Mouse (Mus musculus) limb, embryonic 13.5 days (tissue): ENCODE data around the gene 6430571L13Rik. TPM values are rescaled to one million over a fixed set of nuclear protein-coding genes. Genes with fewer than 3 reads are reported as not detected.

Experiments
- ATAC-seq: fragments of 200-750 bp; cut with Nextera tagmentation; 2 replicates; pipeline ENCODE4 v1.8.0; 2017; ENCODE audit warnings: low read depth, moderate number of reproducible peaks, moderate TSS enrichment; ENCODE audit not compliant: low FRiP score
- H3K27ac ChIP-seq: fragments of 300-500 bp; sonication (generic); 2 replicates; pipeline ENCODE4 v1.5.1; 2015; ENCODE audit warnings: inconsistent platforms, mild to moderate bottlenecking, moderate library complexity
- H3K27me3 ChIP-seq: fragments of 300-500 bp; sonication (generic); 2 replicates; pipeline ENCODE4 v1.6.1; 2015; ENCODE audit warnings: mild to moderate bottlenecking, inconsistent platforms
- H3K36me3 ChIP-seq: fragments of 300-500 bp; sonication (generic); 2 replicates; pipeline ENCODE4 v1.6.1; 2015; ENCODE audit warnings: inconsistent platforms, mild to moderate bottlenecking, moderate library complexity
- H3K4me1 ChIP-seq: fragments of 300-500 bp; sonication (generic); 2 replicates; pipeline ENCODE4 v1.6.1; 2015; ENCODE audit warnings: inconsistent platforms
- H3K4me2 ChIP-seq: fragments of 300-500 bp; sonication (generic); replicated peaks from 2 replicates; pipeline ENCODE4 v1.6.1; 2015; ENCODE audit warnings: inconsistent platforms, mild to moderate bottlenecking, moderate library complexity
- H3K4me3 ChIP-seq: fragments of 300-500 bp; sonication (generic); 2 replicates; pipeline ENCODE4 v1.5.1; 2015; ENCODE audit warnings: moderate library complexity, mild to moderate bottlenecking, inconsistent platforms
- H3K9ac ChIP-seq: fragments of 300-500 bp; sonication (generic); 2 replicates; pipeline ENCODE4 v1.6.1; 2015; ENCODE audit warnings: mild to moderate bottlenecking, inconsistent platforms
- H3K9me3 ChIP-seq: fragments of 300-500 bp; sonication (generic); 2 replicates; pipeline ENCODE4 v1.6.1; 2016; ENCODE audit warnings: inconsistent platforms
- WGBS: fragments of 180-500 bp; shearing (Covaris S2); methylation state at CpG from one replicate; pipeline ENCODE4 v1.1.7; 2015; 5-methylcytosine and 5-hydroxymethylcytosine counted together
- polyA plus RNA-seq: library from polyadenylated mRNA; unstranded; fragments of >200 nt; fragmentation: Nextera tagmentation; extraction: Ambion mirVana; gene quantifications from 2 replicates; pipeline ENCODE4 v1.2.1, GENCODE M21; 2015

Gene 6430571L13Rik
- polyA plus RNA-seq, 1 experiment from 2014 or later: 1.1 TPM

DNA sequence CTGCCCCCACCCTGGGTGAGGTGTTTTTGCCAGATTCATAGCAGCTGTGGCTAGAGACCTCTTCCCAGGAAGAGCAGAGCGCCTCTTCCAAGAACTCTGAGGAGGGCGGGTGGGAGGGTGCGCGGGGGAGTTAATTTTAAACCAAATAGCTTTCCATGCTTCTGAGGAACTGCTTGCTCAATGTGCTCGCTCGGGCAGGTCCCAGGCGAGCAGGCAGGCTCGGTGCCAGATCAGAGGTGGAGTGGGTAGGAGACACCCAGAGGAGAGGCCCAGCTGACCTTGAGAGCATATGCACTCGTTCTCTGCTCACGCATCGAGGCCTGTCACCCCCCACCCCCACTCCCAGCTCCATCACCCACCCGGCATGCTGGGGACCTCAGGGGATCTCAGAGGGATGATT, 32.5 kb upstream of the 6430571L13Rik start:
- Histone ChIP-seq H3K36me3 (peaks cover 7% of the 10 kb centered on the region; the same call in 1 of the 2 replicates), H3K4me2 (no peak overlapping the region), H3K27me3 (no peaks in the 10 kb centered on the region), H3K9me3 (no peaks in the 10 kb centered on the region), H3K4me3 (no peak overlapping the region), H3K27ac (no peak overlapping the region), H3K9ac (no peak overlapping the region), H3K4me1 (0 out of 2 replicates have a peak, but pooled peaks cover 11% of the 10 kb centered on the region)
- 68% methylated on average over 12 of the region's 12 CpGs for WGBS
- ATAC-seq: no peak

GRCm38 (mm10) chr9:107308346-107309000, 31.9 kb upstream of the 6430571L13Rik start:
- Histone ChIP-seq H3K36me3 (peaks cover 1% of the 10 kb centered on the region; the same call in 1 of the 2 replicates), H3K9ac (no peak overlapping the region), H3K9me3 (no peaks in the 10 kb centered on the region), H3K27me3 (no peaks in the 10 kb centered on the region), H3K27ac (no peak overlapping the region), H3K4me3 (no peak overlapping the region), H3K4me2 (no peak overlapping the region), H3K4me1 (0 out of 2 replicates have a peak, but pooled peaks cover 11% of the 10 kb centered on the region)
- no peak for ATAC-seq
- 88% methylated on average over 9 of the region's 9 CpGs for WGBS

GRCm38 (mm10) chr9:107309171-107309570, 31.2 kb upstream of the 6430571L13Rik start:
- H3K4me2 ChIP-seq: no peak overlapping the region
- WGBS: 62% methylated on average over 9 of the region's 9 CpGs
- H3K36me3 ChIP-seq: no peaks in the 10 kb centered on the region
- H3K4me3 ChIP-seq: no peak overlapping the region
- no peaks in the 10 kb centered on the region for H3K9me3 ChIP-seq
- ATAC-seq: no peak
- H3K4me1 ChIP-seq: 0 out of 2 replicates have a peak, but pooled peaks cover 11% of the 10 kb centered on the region
- no peak overlapping the region for H3K27ac ChIP-seq
- H3K9ac ChIP-seq: no peak overlapping the region
- no peaks in the 10 kb centered on the region for H3K27me3 ChIP-seq

- H3K4me3 ChIP-seq: no peak overlapping the region
- H3K27me3 ChIP-seq: no peaks in the 10 kb centered on the region
- H3K36me3 ChIP-seq: no peaks in the 10 kb centered on the region
- no peak for ATAC-seq
- H3K27ac ChIP-seq: no peak overlapping the region
- H3K4me2 ChIP-seq: no peak overlapping the region
- no peaks in the 10 kb centered on the region for H3K9me3 ChIP-seq
- H3K4me1 ChIP-seq: 0 out of 2 replicates have a peak, but pooled peaks cover 11% of the 10 kb centered on the region
- 64% methylated on average over 5 of the region's 5 CpGs for WGBS
- H3K9ac ChIP-seq: no peak overlapping the region
Measured at GRCm38 (mm10) chr9:107309600-107309999, 30.8 kb upstream of the 6430571L13Rik start.

DNA sequence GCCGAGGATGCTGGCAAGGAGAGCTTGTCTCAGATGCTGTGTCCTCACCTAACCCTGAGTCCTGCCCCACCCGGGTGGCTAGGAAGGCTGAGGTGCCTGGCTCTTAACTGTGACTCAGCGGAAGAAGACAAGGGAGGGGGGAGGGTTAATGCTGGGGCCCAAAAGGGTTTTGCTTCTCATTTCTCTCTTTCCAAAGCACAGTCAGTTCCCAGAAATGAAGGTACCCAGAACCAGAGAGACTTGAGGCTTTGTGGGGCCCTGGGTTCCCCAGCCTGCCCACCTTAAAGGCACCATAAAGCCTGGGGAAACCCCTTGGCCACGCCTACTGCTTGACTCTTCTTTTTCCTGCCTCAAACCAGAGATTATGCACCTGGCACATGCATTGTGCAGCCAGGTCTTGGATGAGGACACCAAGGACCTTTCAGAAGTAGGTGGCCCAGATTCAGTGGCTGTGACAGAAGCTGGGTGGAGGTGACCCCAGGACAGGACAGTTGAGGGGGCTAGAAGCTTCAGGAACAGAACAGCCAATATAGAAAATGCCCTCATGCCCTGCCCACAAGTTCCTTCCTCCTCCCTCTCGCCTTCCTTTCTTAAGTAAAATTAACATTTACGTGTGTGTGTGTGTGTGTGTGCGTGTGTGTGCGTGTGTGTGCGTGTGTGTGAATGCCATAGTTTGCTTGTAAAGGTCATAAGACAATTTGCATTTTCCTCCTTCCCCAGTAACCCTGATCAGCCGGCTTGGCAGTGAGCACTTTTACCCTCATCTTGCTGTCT, 27.4 kb upstream of the 6430571L13Rik start:
- no peaks in the 10 kb centered on the region for H3K36me3 ChIP-seq
- H3K4me3 ChIP-seq: no peak overlapping the region
- no peaks in the 10 kb centered on the region for H3K27me3 ChIP-seq
- WGBS: 65% methylated on average over 10 of the region's 10 CpGs
- ATAC-seq: no peak
- no peak overlapping the region for H3K9ac ChIP-seq
- H3K27ac ChIP-seq: no peak overlapping the region
- H3K4me2 ChIP-seq: no peak overlapping the region
- H3K9me3 ChIP-seq: no peaks in the 10 kb centered on the region
- H3K4me1 ChIP-seq: 0 out of 2 replicates have a peak, but pooled peaks cover 3% of the 10 kb centered on the region

DNA sequence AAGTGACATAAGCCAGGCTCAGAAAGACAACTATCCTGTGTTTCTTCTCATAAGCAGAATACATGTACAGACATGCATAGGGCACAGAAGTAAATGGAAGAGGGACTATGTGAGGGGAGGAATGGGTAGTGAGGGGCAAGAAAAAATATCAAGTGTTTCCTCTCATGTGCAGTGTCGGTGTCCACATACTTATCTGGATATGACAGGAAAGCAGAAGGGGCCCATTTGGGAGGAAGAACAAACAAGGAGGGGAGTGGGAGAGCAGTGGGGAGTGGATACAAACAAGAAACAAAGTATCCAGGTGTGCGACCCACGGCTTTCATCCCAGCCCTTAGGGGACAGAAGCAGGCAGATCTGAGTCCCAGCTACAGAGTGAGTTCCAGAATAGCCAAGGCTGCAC, 26.5 kb upstream of the 6430571L13Rik start:
- Histone ChIP-seq H3K9ac (no peak overlapping the region), H3K4me1 (0 out of 2 replicates have a peak, but pooled peaks cover 3% of the 10 kb centered on the region), H3K9me3 (no peaks in the 10 kb centered on the region), H3K27me3 (no peaks in the 10 kb centered on the region), H3K4me2 (no peak overlapping the region), H3K4me3 (no peak overlapping the region), H3K27ac (no peak overlapping the region), H3K36me3 (no peaks in the 10 kb centered on the region)
- WGBS: 83% methylated on average over 3 of the region's 3 CpGs
- no peak for ATAC-seq

DNA sequence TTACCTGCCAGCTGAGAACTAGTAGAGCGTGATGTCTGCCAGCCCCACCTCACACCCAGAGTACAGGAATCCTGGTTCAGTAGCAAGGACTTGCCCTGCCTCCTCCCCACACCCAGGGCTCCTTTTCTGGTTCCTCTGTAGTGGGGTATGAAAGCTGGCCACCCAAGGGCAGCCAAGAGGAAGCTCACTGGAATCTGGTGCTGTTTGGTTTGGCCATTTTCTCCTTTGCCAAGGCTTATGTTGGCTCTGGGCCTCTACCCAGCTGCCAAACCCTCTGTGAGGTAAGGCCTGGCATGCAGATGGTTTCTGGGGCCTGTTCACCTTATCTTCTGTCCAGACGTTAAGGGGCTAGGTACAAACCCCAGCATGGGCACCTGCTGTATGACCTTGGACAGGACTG, 24.6 kb upstream of the 6430571L13Rik start:
- H3K4me1 ChIP-seq: 0 out of 2 replicates have a peak, but pooled peaks cover 3% of the 10 kb centered on the region
- no peak overlapping the region for H3K27ac ChIP-seq
- no peaks in the 10 kb centered on the region for H3K27me3 ChIP-seq
- no peak overlapping the region for H3K4me2 ChIP-seq
- H3K36me3 ChIP-seq: no peaks in the 10 kb centered on the region
- WGBS: 65% methylated on average over 2 of the region's 2 CpGs
- ATAC-seq: no peak
- no peak overlapping the region for H3K9ac ChIP-seq
- H3K9me3 ChIP-seq: no peaks in the 10 kb centered on the region
- no peak overlapping the region for H3K4me3 ChIP-seq

GRCm38 (mm10) chr9:107322461-107323050, 17.8 kb upstream of the 6430571L13Rik start:
- Histone ChIP-seq H3K4me3 (no peak overlapping the region), H3K36me3 (no peaks in the 10 kb centered on the region; the same call in 1 of the 2 replicates), H3K27me3 (no peaks in the 10 kb centered on the region), H3K27ac (no peak overlapping the region), H3K9me3 (no peaks in the 10 kb centered on the region), H3K4me2 (no peak overlapping the region), H3K9ac (no peak overlapping the region), H3K4me1 (no peaks in the 10 kb centered on the region)
- ATAC-seq: no peak
- 77% methylated on average over 8 of the region's 8 CpGs for WGBS

DNA sequence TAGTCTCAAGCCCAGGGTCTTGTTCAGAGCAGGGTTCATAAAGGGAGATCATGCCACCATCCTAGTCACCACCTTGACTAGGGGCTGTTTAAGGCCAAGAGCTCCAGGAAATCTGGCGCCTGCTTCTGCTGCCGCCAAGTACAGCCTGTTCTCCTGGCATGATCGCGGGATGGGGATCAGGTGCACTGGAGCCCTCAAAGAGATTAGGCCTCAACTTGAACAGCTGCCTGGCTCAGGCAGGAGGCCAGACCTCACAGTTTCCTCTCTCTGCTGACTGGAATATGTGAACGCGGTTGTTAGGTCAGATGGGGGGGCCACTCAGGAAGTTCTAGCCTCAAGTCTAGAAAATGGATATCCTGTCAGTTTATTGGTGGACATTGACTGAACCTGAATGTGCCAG, 16.8 kb upstream of the 6430571L13Rik start:
- Histone ChIP-seq H3K4me1 (no peaks in the 10 kb centered on the region), H3K9ac (no peak overlapping the region), H3K27ac (no peak overlapping the region), H3K9me3 (no peaks in the 10 kb centered on the region), H3K27me3 (no peaks in the 10 kb centered on the region), H3K36me3 (peaks cover 6% of the 10 kb centered on the region), H3K4me2 (no peak overlapping the region), H3K4me3 (no peak overlapping the region)
- 59% methylated on average over 6 of the region's 6 CpGs for WGBS
- no peak for ATAC-seq

DNA sequence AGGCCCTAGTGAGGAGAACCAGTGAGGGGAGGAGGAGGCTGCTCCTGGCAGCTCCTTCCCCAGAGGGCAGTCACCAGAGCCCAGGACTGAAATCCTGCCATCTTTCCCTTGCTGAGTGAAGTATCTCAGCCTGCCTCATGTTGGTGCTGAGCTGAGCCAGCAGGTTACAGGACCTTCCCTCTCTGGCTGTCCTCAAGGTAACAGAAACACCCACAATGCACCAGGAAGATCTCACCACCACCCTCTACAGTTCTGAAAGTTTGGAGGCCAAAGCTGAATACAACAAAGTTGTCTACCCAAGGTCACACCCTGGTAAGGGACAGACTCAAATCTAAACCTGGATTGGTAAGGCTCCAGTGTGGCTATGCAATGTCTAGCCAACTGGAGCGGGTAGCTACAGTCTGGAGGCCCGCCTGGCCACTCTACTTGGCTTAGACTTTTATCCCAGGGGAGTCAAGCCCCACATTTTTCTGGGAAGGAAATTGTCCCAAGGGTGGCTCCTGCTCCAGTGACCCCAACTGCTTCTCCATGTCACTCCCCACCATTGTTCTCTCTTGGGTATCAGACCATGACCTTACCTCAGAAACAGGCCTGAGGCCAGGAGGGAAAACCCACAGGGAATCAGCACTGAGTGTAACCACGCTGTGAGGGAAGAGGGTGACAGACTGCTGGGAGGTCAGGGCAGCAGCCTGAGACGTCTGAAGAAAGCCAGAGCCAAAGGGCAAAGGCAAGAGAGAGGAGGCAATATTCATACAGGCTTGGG, 15.4 kb upstream of the 6430571L13Rik start:
- no peak overlapping the region for H3K4me3 ChIP-seq
- ATAC-seq: no peak

DNA sequence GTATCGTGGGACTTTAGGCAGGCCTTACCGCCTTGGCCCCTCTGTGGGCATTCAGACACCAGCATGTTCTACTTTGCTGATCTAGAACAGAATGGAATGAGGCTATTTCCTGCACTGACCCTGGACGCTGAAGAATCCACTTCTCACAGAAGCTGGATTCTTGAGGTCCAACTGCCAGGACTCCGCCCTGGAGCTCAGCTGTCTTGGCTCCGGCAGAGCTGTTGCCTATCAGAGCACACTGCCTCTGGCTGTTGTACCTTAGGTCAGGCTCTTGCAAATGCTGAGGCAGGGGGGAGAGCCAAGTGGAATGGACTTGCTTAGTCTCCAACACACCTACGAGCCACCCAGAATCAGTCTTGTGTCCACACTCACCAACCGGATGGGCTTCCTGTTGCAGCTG, 14.5 kb upstream of the 6430571L13Rik start:
- Histone ChIP-seq H3K4me1 (no peaks in the 10 kb centered on the region), H3K36me3 (peaks cover 10% of the 10 kb centered on the region), H3K9me3 (no peaks in the 10 kb centered on the region), H3K9ac (peak overlapping the region; percentile 4; the same call in 1 of the 2 replicates), H3K4me3 (no peak overlapping the region), H3K4me2 (no peak overlapping the region), H3K27ac (no peak overlapping the region), H3K27me3 (no peaks in the 10 kb centered on the region)
- ATAC-seq: no peak
- 85% methylated on average over 7 of the region's 7 CpGs for WGBS

More for the DNA sequence above, 15.4 kb upstream of the 6430571L13Rik start:
- H3K4me1 ChIP-seq: no peaks in the 10 kb centered on the region
- H3K36me3 ChIP-seq: peaks cover 7% of the 10 kb centered on the region
- H3K9ac ChIP-seq: no peak overlapping the region
- no peak overlapping the region for H3K27ac ChIP-seq
- H3K27me3 ChIP-seq: no peaks in the 10 kb centered on the region
- H3K9me3 ChIP-seq: no peaks in the 10 kb centered on the region
- WGBS: 59% methylated on average over 4 of the region's 4 CpGs
- no peak overlapping the region for H3K4me2 ChIP-seq
